Mouse (Mus musculus) MEL (cell line): ENCODE measurements at regions not wholly inside any gene's neighbourhood (a gene's known extent, or its start where the extent isn't known, plus 50 kb on each side); places are given as distances from the start of the nearest gene placed in this dataset.

Experiments
- DNase-seq: peaks from one replicate; pipeline ENCODE4 v3.0.0; 2011; ENCODE audit warnings: low read depth, low spot score
- H3K27ac ChIP-seq: 2 replicates; pipeline ENCODE4 v1.5.1; 2012; ENCODE audit warnings: low read depth, mild to moderate bottlenecking, control low read depth, low read length, moderate library complexity; ENCODE audit not compliant: control insufficient read depth
- H3K27me3 ChIP-seq, 2 experiments: fragments of 150-350 bp in 1 of 2; sonication (generic) in 1 of 2; 2 replicates each; pipeline ENCODE4 v1.6.1; 2012; ENCODE audit warnings: low read length in 2 of 2, mild to moderate bottlenecking in 2 of 2, improper control_type of control experiment in 1 of 2, moderate library complexity in 1 of 2; ENCODE audit not compliant: insufficient read depth in 2 of 2, control insufficient read depth in 1 of 2
- H3K36me3 ChIP-seq, 2 experiments: 2 replicates each; pipeline ENCODE4 v1.6.1; 2012 to 2014; ENCODE audit warnings: low read length in 2 of 2, improper control_type of control experiment in 1 of 2, inconsistent platforms in 1 of 2, mild to moderate bottlenecking in 1 of 2; ENCODE audit not compliant: insufficient read depth in 2 of 2, control insufficient read depth in 1 of 2
- H3K4me1 ChIP-seq, 2 experiments: fragments of 150-350 bp in 1 of 2; sonication (generic) in 1 of 2; 2 replicates each; pipeline ENCODE4 v1.6.1; 2012; ENCODE audit warnings: low read length in 2 of 2, improper control_type of control experiment in 1 of 2, mild to moderate bottlenecking in 1 of 2; ENCODE audit not compliant: insufficient read depth in 2 of 2, control insufficient read depth in 1 of 2
- H3K4me3 ChIP-seq, 2 experiments: fragments of 150-350 bp in 1 of 2; sonication (generic) in 1 of 2; 2 replicates each; pipeline ENCODE4 v1.5.1; 2012; ENCODE audit warnings: low read depth in 2 of 2, low read length in 2 of 2, mild to moderate bottlenecking in 2 of 2, moderate library complexity in 2 of 2, control low read depth in 1 of 2, improper control_type of control experiment in 1 of 2; ENCODE audit not compliant: control insufficient read depth in 1 of 2, insufficient read depth in 1 of 2
- H3K79me2 ChIP-seq: 2 replicates; pipeline ENCODE4 v1.6.1; 2012; ENCODE audit warnings: mild to moderate bottlenecking, low read length, moderate library complexity; ENCODE audit not compliant: control insufficient read depth, poor library complexity, insufficient read depth
- H3K9ac ChIP-seq: 2 replicates; pipeline ENCODE4 v1.6.1; 2012; ENCODE audit warnings: low read depth, mild to moderate bottlenecking, control low read depth, low read length, moderate library complexity; ENCODE audit not compliant: control insufficient read depth, poor library complexity, severe bottlenecking
- H3K9me3 ChIP-seq: fragments of 150-350 bp; sonication (generic); replicated peaks from 2 replicates; pipeline ENCODE4 v1.6.1; 2012; ENCODE audit warnings: mild to moderate bottlenecking, low read length, improper control_type of control experiment, moderate library complexity; ENCODE audit not compliant: insufficient read depth
- CHD1 ChIP-seq: IDR thresholded peaks from 2 replicates; pipeline ENCODE4 v1.6.1; 2012; ENCODE audit warnings: low read depth, mild to moderate bottlenecking, inconsistent platforms, low read length, improper control_type of control experiment
- EP300 ChIP-seq, 2 experiments: IDR thresholded peaks; 2 replicates each; pipeline ENCODE4 v1.6.1; 2011; ENCODE audit warnings: improper control_type of control experiment in 2 of 2, low read length in 2 of 2, low read depth in 1 of 2, mild to moderate bottlenecking in 1 of 2
- ETS1 ChIP-seq: IDR thresholded peaks from 2 replicates; pipeline ENCODE4 v1.6.1; 2012; ENCODE audit warnings: low read depth, mild to moderate bottlenecking, inconsistent platforms, low read length, improper control_type of control experiment, moderate library complexity
- KAT2A ChIP-seq: conservative IDR thresholded peaks from 2 replicates; pipeline ENCODE4 v1.6.1; 2012; ENCODE audit warnings: low read depth, low read length, improper control_type of control experiment, inconsistent platforms
- MEF2A ChIP-seq: IDR thresholded peaks from 2 replicates; pipeline ENCODE4 v1.6.1; 2014; ENCODE audit warnings: low read depth, mild to moderate bottlenecking, inconsistent platforms, low read length, improper control_type of control experiment; ENCODE audit not compliant: poor library complexity, insufficient replicate concordance, severe bottlenecking; ENCODE audit errors: extremely low read depth
- MXI1 ChIP-seq: IDR thresholded peaks from 2 replicates; pipeline ENCODE4 v1.6.1; 2011; ENCODE audit warnings: mild to moderate bottlenecking, low read depth, low read length, improper control_type of control experiment
- SMC3 ChIP-seq: IDR thresholded peaks from 2 replicates; pipeline ENCODE4 v1.6.1; 2011; ENCODE audit warnings: low read depth, low read length, improper control_type of control experiment
- TAL1 ChIP-seq: IDR thresholded peaks from 2 replicates; pipeline ENCODE4 v1.6.1; 2012; ENCODE audit warnings: mild to moderate bottlenecking, inconsistent platforms, low read length, moderate library complexity, mixed read lengths
- TCF12 ChIP-seq: IDR thresholded peaks from 2 replicates; pipeline ENCODE4 v1.6.1; 2014; ENCODE audit warnings: low read depth, mild to moderate bottlenecking, inconsistent platforms, low read length, improper control_type of control experiment, moderate library complexity
- ZMIZ1 ChIP-seq: IDR thresholded peaks from 2 replicates; pipeline ENCODE4 v1.6.1; 2012; ENCODE audit warnings: low read depth, mild to moderate bottlenecking, inconsistent platforms, low read length, improper control_type of control experiment, moderate library complexity

GRCm38 (mm10) chr9:32962679-32963205 is 326.7 kb downstream of the Ets1 start:
- H3K36me3 ChIP-seq, result no peaks in the 10 kb centered on the region
- TF ChIP-seq CHD1 (no peak), KAT2A (no peak), EP300 (IDR thresholded peaks at IDR 0.05; ENCODE audit: low read depth in 1 of 2, low read length in 2 of 2) (no peak), ETS1 (no peak), ZMIZ1 (no peak), TCF12 (no peak), MXI1 (no peak), TAL1 (no peak)
- H3K9ac ChIP-seq, result no peak overlapping the region
- no peak for DNase-seq
- no peak overlapping the region for H3K4me3 ChIP-seq
- H3K27me3 ChIP-seq, result no peaks in the 10 kb centered on the region
- no peak overlapping the region for H3K27ac ChIP-seq
- no peaks in the 10 kb centered on the region for H3K9me3 ChIP-seq
- no peaks in the 10 kb centered on the region for H3K4me1 ChIP-seq
- no peaks in the 10 kb centered on the region for H3K79me2 ChIP-seq

GRCm38 (mm10) chr9:32968446-32968845 is 332.4 kb downstream of the Ets1 start:
- Histone ChIP-seq H3K36me3 (no peaks in the 10 kb centered on the region), H3K4me3 (no peak overlapping the region), H3K4me1 (no peaks in the 10 kb centered on the region), H3K27ac (no peak overlapping the region), H3K79me2 (no peaks in the 10 kb centered on the region), H3K9ac (no peak overlapping the region), H3K27me3 (no peaks in the 10 kb centered on the region), H3K9me3 (no peaks in the 10 kb centered on the region)
- no peak for TF ChIP-seq SMC3
- no peak for DNase-seq

- no peak for TF ChIP-seq MEF2A
- DNase-seq, result no peak
- no peaks in the 10 kb centered on the region for H3K27me3 ChIP-seq
Measured at GRCm38 (mm10) chr9:32971421-32971820, 335.4 kb downstream of the Ets1 start.

More at GRCm38 (mm10) chr9:32971421-32971820, 335.4 kb downstream of the Ets1 start:
- Histone ChIP-seq H3K4me1 (no peaks in the 10 kb centered on the region), H3K9me3 (no peaks in the 10 kb centered on the region), H3K36me3 (no peaks in the 10 kb centered on the region), H3K79me2 (no peaks in the 10 kb centered on the region), H3K9ac (no peak overlapping the region), H3K4me3 (no peak overlapping the region), H3K27ac (no peak overlapping the region)
